In genomic region chr8:24283901-24284405, GRCm38 (mm10) we compare ENCODE assay signal across 16 mouse cellular contexts.
"Had no signal": no experiment of that assay in that cellular context is flagged by ENCODE, and none has a peak within 500 bp of the region (broad histone marks: within the 10 kb centered on the region; RNA-seq: fewer than 3 reads in every experiment).

No protein-coding gene starts in this region.

- H3K9me3 ChIP-seq: liver, embryonic 13.5 days; lung, embryonic 15.5 days; midbrain, embryonic 10.5 days; midbrain, embryonic 13.5 days; stomach, embryonic 15.5 days had no signal

- H3K4me2 ChIP-seq: liver, embryonic 13.5 days; lung, embryonic 15.5 days; midbrain, embryonic 13.5 days; stomach, embryonic 15.5 days had no signal

- DNase-seq: kidney, adult 9 months; kidney, postnatal 14 days; liver, embryonic 13.5 days; lung, postnatal 10 days; lung, postnatal 36 days; right cerebral cortex, adult 18-20 months; right cerebral cortex, postnatal 14 days; right cerebral cortex, postnatal 4 days; thymus, postnatal 25 days had no signal

- ATAC-seq: midbrain, embryonic 13.5 days; midbrain, embryonic 16.5 days had no signal

- H3K36me3 ChIP-seq: liver, embryonic 13.5 days; lung, embryonic 15.5 days; midbrain, embryonic 10.5 days; midbrain, embryonic 13.5 days; stomach, embryonic 15.5 days had no signal

- H3K27me3 ChIP-seq: liver, embryonic 13.5 days; lung, embryonic 15.5 days; megakaryocyte, embryonic 14.5 days; midbrain, embryonic 13.5 days; stomach, embryonic 15.5 days had no signal

- H3K4me1 ChIP-seq: liver, embryonic 13.5 days; lung, embryonic 15.5 days; megakaryocyte, embryonic 14.5 days; midbrain, embryonic 10.5 days; midbrain, embryonic 13.5 days; stomach, embryonic 15.5 days had no signal

- H3K9ac ChIP-seq: liver, embryonic 13.5 days; lung, embryonic 15.5 days; midbrain, embryonic 13.5 days; stomach, embryonic 15.5 days had no signal

- H3K27ac ChIP-seq: liver, embryonic 13.5 days; lung, embryonic 15.5 days; midbrain, embryonic 10.5 days; midbrain, embryonic 13.5 days; stomach, embryonic 15.5 days had no signal

- H3K4me3 ChIP-seq: liver, embryonic 13.5 days; lung, embryonic 15.5 days; megakaryocyte, embryonic 14.5 days; midbrain, embryonic 10.5 days; midbrain, embryonic 13.5 days; myocyte; stomach, embryonic 15.5 days had no signal
